ENCODE assay signal across 27 mouse cellular contexts in genomic region chr5:27191242-27191969, GRCm38 (mm10).
A peak's percentile ranks its signal among the peaks of the same experiment; 100 is the strongest.
DNase-seq lines count a peak whose midpoint lies in the region; ATAC-seq and TF ChIP-seq lines count a peak whose summit lies in the region.
"Had no signal": no experiment of that assay in that cellular context is flagged by ENCODE, and none has a peak within 500 bp of the region (broad histone marks: within the 10 kb centered on the region; RNA-seq: fewer than 3 reads in every experiment).

No protein-coding gene starts in this region.

- H3K36me3 ChIP-seq in forebrain, embryonic 14.5 days (ENCODE audit: control insufficient read depth, insufficient read depth, low read length): no peaks in the 10 kb centered on the region
- H3K36me3 ChIP-seq in forebrain, embryonic 13.5 days (ENCODE audit: poor library complexity, severe bottlenecking): no peaks in the 10 kb centered on the region
- no peaks in the 10 kb centered on the region for H3K36me3 ChIP-seq in midbrain, embryonic 12.5 days
- no peaks in the 10 kb centered on the region for H3K36me3 ChIP-seq in midbrain, embryonic 11.5 days (ENCODE audit: control insufficient read depth, insufficient read depth, low read length)
- H3K36me3 ChIP-seq in midbrain, embryonic 16.5 days (ENCODE audit: control insufficient read depth, insufficient read depth, low read length): no peaks in the 10 kb centered on the region
- H3K36me3 ChIP-seq in liver, embryonic 12.5 days: no peaks in the 10 kb centered on the region
- H3K36me3 ChIP-seq: embryonic facial prominence, embryonic 15.5 days; heart, embryonic 13.5 days; limb, embryonic 15.5 days; liver, embryonic 15.5 days; lung, embryonic 15.5 days had no signal

- peak; percentile 14 for DNase-seq in forebrain, embryonic 14.5 days (ENCODE audit: low spot score)
- no peak for DNase-seq in midbrain, embryonic 11.5 days (ENCODE audit: low spot score, missing footprints)
- DNase-seq in brain, embryonic 14.5 days (ENCODE audit: low read depth): peak; percentile 49
- DNase-seq in left cerebral cortex, postnatal 4 days: no peak
- DNase-seq: adrenal gland, postnatal 14 days; cerebellum, adult 9-10 months; gastrocnemius, postnatal 25 days; heart, adult 2 months; heart, postnatal 14 days; kidney, adult 11 months; lung, postnatal 4 days; right cerebral cortex, adult 18-20 months; thymus, adult 18-20 months; thymus, postnatal 4 days had no signal

- H3K27me3 ChIP-seq in forebrain, embryonic 14.5 days (replicated peaks; ENCODE audit: control insufficient read depth, insufficient read depth, low read length): no peaks in the 10 kb centered on the region
- no peaks in the 10 kb centered on the region for H3K27me3 ChIP-seq in forebrain, embryonic 13.5 days
- no peaks in the 10 kb centered on the region for H3K27me3 ChIP-seq in midbrain, embryonic 12.5 days
- H3K27me3 ChIP-seq in midbrain, embryonic 11.5 days (ENCODE audit: control insufficient read depth, insufficient read depth, low read length): no peaks in the 10 kb centered on the region
- no peaks in the 10 kb centered on the region for H3K27me3 ChIP-seq in midbrain, embryonic 16.5 days (ENCODE audit: control insufficient read depth, insufficient read depth, low read depth, low read length)
- H3K27me3 ChIP-seq in liver, embryonic 12.5 days (replicated peaks): no peaks in the 10 kb centered on the region
- H3K27me3 ChIP-seq: embryonic facial prominence, embryonic 15.5 days; heart, embryonic 13.5 days; limb, embryonic 15.5 days; liver, embryonic 15.5 days; lung, embryonic 15.5 days had no signal

- no peaks in the 10 kb centered on the region for H3K4me1 ChIP-seq in forebrain, embryonic 14.5 days (ENCODE audit: control insufficient read depth, insufficient read depth, low read length)
- H3K4me1 ChIP-seq in forebrain, embryonic 13.5 days: peaks cover 5% of the 10 kb centered on the region; the same call in 1 of the 2 replicates
- H3K4me1 ChIP-seq in midbrain, embryonic 12.5 days: no peaks in the 10 kb centered on the region
- no peaks in the 10 kb centered on the region for H3K4me1 ChIP-seq in midbrain, embryonic 11.5 days (ENCODE audit: control insufficient read depth, insufficient read depth, low read length)
- peaks cover 8% of the 10 kb centered on the region for H3K4me1 ChIP-seq in midbrain, embryonic 16.5 days (ENCODE audit: control insufficient read depth, insufficient read depth, low read length)
- no peaks in the 10 kb centered on the region for H3K4me1 ChIP-seq in liver, embryonic 12.5 days
- H3K4me1 ChIP-seq: embryonic facial prominence, embryonic 15.5 days; heart, embryonic 13.5 days; limb, embryonic 15.5 days; liver, embryonic 15.5 days; lung, embryonic 15.5 days had no signal

- H3K27ac ChIP-seq in forebrain, embryonic 14.5 days (ENCODE audit: low read depth, low read length): no peak overlapping the region
- H3K27ac ChIP-seq in forebrain, embryonic 13.5 days: no peak overlapping the region
- H3K27ac ChIP-seq in midbrain, embryonic 12.5 days (replicated peaks): peak overlapping the region; percentile 35; the same call in 1 of the 2 replicates
- H3K27ac ChIP-seq in midbrain, embryonic 11.5 days (ENCODE audit: low read depth, low read length): no peak overlapping the region
- 0 out of 2 replicates have a peak overlapping the region, but pooled peaks have one; percentile 33 for H3K27ac ChIP-seq in midbrain, embryonic 16.5 days (ENCODE audit: low read length)
- no peak overlapping the region for H3K27ac ChIP-seq in liver, embryonic 12.5 days
- H3K27ac ChIP-seq: embryonic facial prominence, embryonic 15.5 days; heart, adult 2 months; heart, embryonic 13.5 days; kidney, postnatal 0 days; left cerebral cortex, adult 2 months; limb, embryonic 15.5 days; liver, embryonic 15.5 days; lung, embryonic 15.5 days had no signal

- H3K9me3 ChIP-seq in forebrain, embryonic 14.5 days (replicated peaks; ENCODE audit: control insufficient read depth, low read length): no peaks in the 10 kb centered on the region
- H3K9me3 ChIP-seq in forebrain, embryonic 13.5 days (replicated peaks): no peaks in the 10 kb centered on the region
- H3K9me3 ChIP-seq in midbrain, embryonic 12.5 days: 0 out of 2 replicates have a peak, but pooled peaks cover 5% of the 10 kb centered on the region
- H3K9me3 ChIP-seq in midbrain, embryonic 11.5 days (ENCODE audit: control insufficient read depth, low read length): no peaks in the 10 kb centered on the region
- no peaks in the 10 kb centered on the region for H3K9me3 ChIP-seq in midbrain, embryonic 16.5 days (replicated peaks; ENCODE audit: control insufficient read depth, low read length, poor library complexity, severe bottlenecking)
- no peaks in the 10 kb centered on the region for H3K9me3 ChIP-seq in liver, embryonic 12.5 days (replicated peaks)
- H3K9me3 ChIP-seq: embryonic facial prominence, embryonic 15.5 days; heart, embryonic 13.5 days; limb, embryonic 15.5 days; liver, embryonic 15.5 days; lung, embryonic 15.5 days had no signal

- intact Hi-C loops in left cerebral cortex, postnatal 4 days (cut with DNase I): no loop called here

- 0 out of 2 replicates have a peak, but pooled peaks have one; percentile 46 for ATAC-seq in forebrain, embryonic 14.5 days
- ATAC-seq in forebrain, embryonic 13.5 days: no peak
- ATAC-seq in midbrain, embryonic 12.5 days (ENCODE audit: low FRiP score, low read depth): 0 out of 2 replicates have a peak, but pooled peaks have one; percentile 38
- ATAC-seq in midbrain, embryonic 11.5 days (ENCODE audit: low FRiP score): no peak
- peak; percentile 56 for ATAC-seq in midbrain, embryonic 16.5 days
- ATAC-seq in liver, embryonic 12.5 days: no peak
- ATAC-seq: CD4-positive, CD25-positive, alpha-beta regulatory T cell, adult 4 months had no signal

- WGBS in forebrain, embryonic 14.5 days: 57% methylated on average over 5 of the region's 5 CpGs
- 65% methylated on average over 5 of the region's 5 CpGs for WGBS in forebrain, embryonic 13.5 days
- WGBS in midbrain, embryonic 12.5 days: 68% methylated on average over 5 of the region's 5 CpGs
- 81% methylated on average over 5 of the region's 5 CpGs for WGBS in midbrain, embryonic 11.5 days
- 40% methylated on average over 5 of the region's 5 CpGs for WGBS in midbrain, embryonic 16.5 days
- WGBS in liver, embryonic 12.5 days (ENCODE audit: insufficient replicate concordance): 58% methylated on average over 5 of the region's 5 CpGs

- TF ChIP-seq CTCF in brain, embryonic 14.5 days (IDR thresholded peaks at IDR 0.05; ENCODE audit: borderline replicate concordance, extremely low read depth, insufficient read depth, insufficient read length): no peak

- no peak for TF ChIP-seq POLR2A in brain, embryonic 14.5 days (IDR thresholded peaks at IDR 0.05; ENCODE audit: borderline replicate concordance, extremely low read depth, insufficient read depth, insufficient read length, poor library complexity, severe bottlenecking)

- H3K4me2 ChIP-seq in forebrain, embryonic 14.5 days (ENCODE audit: low read length): no peak overlapping the region
- no peak overlapping the region for H3K4me2 ChIP-seq in forebrain, embryonic 13.5 days
- no peak overlapping the region for H3K4me2 ChIP-seq in midbrain, embryonic 12.5 days (replicated peaks)
- no peak overlapping the region for H3K4me2 ChIP-seq in midbrain, embryonic 11.5 days
- no peak overlapping the region for H3K4me2 ChIP-seq in midbrain, embryonic 16.5 days (ENCODE audit: low read length)
- no peak overlapping the region for H3K4me2 ChIP-seq in liver, embryonic 12.5 days
- H3K4me2 ChIP-seq: embryonic facial prominence, embryonic 15.5 days; heart, embryonic 13.5 days; limb, embryonic 15.5 days; liver, embryonic 15.5 days; lung, embryonic 15.5 days had no signal

- H3K4me3 ChIP-seq in forebrain, embryonic 14.5 days (ENCODE audit: low read depth, low read length): no peak overlapping the region
- no peak overlapping the region for H3K4me3 ChIP-seq in forebrain, embryonic 13.5 days
- no peak overlapping the region for H3K4me3 ChIP-seq in midbrain, embryonic 12.5 days
- H3K4me3 ChIP-seq in midbrain, embryonic 11.5 days (ENCODE audit: low read depth, low read length): no peak overlapping the region
- H3K4me3 ChIP-seq in midbrain, embryonic 16.5 days (ENCODE audit: low read depth, low read length): no peak overlapping the region
- H3K4me3 ChIP-seq in liver, embryonic 12.5 days: no peak overlapping the region
- H3K4me3 ChIP-seq: embryonic facial prominence, embryonic 15.5 days; heart, adult 2 months; heart, embryonic 13.5 days; left cerebral cortex, adult 2 months; limb, embryonic 15.5 days; liver, embryonic 15.5 days; lung, embryonic 15.5 days; myocyte had no signal

- no peak overlapping the region for H3K9ac ChIP-seq in forebrain, embryonic 14.5 days (ENCODE audit: low read length)
- H3K9ac ChIP-seq in forebrain, embryonic 13.5 days: no peak overlapping the region
- no peak overlapping the region for H3K9ac ChIP-seq in midbrain, embryonic 12.5 days (replicated peaks)
- no peak overlapping the region for H3K9ac ChIP-seq in midbrain, embryonic 11.5 days (ENCODE audit: low read length)
- no peak overlapping the region for H3K9ac ChIP-seq in midbrain, embryonic 16.5 days (ENCODE audit: low read depth, low read length)
- no peak overlapping the region for H3K9ac ChIP-seq in liver, embryonic 12.5 days
- H3K9ac ChIP-seq: embryonic facial prominence, embryonic 15.5 days; heart, embryonic 13.5 days; limb, embryonic 15.5 days; liver, embryonic 15.5 days; lung, embryonic 15.5 days had no signal

Comparison
In these comparisons a context has a peak if more than half of its experiments do, and no peak if none do; other contexts are left out.
1. ATAC-seq: peak in forebrain, embryonic 14.5 days (single experiment), midbrain, embryonic 12.5 days (single experiment) and midbrain, embryonic 16.5 days (single experiment); none in forebrain, embryonic 13.5 days (single experiment), midbrain, embryonic 11.5 days (single experiment) and liver, embryonic 12.5 days (single experiment).
2. H3K27ac ChIP-seq: peak in midbrain, embryonic 12.5 days (single experiment) and midbrain, embryonic 16.5 days (single experiment); none in forebrain, embryonic 14.5 days (single experiment), forebrain, embryonic 13.5 days (single experiment), midbrain, embryonic 11.5 days (single experiment) and liver, embryonic 12.5 days (single experiment).
3. DNase-seq: peak in forebrain, embryonic 14.5 days (single experiment) and brain, embryonic 14.5 days (single experiment); none in midbrain, embryonic 11.5 days (single experiment) and left cerebral cortex, postnatal 4 days (single experiment).